Mouse (Mus musculus): Measurements from ENCODE around the gene Rnf31.

Rnf31 gene

DNA sequence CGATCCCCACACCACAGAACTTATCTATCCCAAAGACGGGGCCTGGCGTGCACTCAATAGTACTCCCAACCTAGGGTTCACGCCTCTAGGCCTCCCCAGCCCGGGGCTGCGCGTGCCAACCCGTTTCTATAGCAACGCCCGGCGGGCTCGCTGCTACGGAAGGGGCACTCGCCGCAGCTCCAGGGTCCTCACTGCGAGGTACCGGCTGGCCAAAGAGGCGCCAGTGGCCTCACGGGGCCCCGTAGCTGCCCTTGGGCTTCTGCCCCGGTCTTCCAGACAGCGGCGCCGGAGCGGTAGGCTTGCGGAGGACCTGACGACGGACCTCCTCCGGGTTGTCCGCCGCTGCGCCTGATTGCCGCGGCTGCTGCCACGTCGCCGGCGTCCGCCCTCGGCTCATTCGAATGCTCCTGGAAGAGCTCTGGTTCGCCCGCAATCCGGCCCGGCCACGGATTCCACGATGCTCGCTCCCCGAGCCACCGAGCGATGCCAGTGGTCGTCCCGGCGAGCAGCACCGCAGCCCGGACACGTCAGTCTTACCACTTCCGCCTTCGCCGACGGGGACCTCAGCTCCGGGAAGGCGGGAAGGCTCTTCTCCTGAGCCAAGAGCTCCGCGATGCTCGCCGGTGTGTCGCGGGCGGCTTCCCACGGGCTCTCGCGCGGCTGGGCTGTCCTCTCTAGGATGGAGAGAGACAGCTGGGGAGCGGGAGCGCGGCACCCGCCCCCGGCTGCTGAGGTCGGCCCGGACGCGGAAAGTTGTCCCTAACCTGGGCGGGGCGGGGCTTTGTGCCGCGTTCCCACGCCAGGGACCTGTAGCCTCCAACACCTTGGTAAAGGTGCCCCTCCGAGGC is 51.8 kb downstream of the Rnf31 start, which contains the start of gene Tm9sf1:
TSS of gene Tm9sf1 (minus strand) at position 747 of the 848 bp plus-strand sequence.
- in situ Hi-C loops (cut with MboI, MseI): no loop called here

DNA sequence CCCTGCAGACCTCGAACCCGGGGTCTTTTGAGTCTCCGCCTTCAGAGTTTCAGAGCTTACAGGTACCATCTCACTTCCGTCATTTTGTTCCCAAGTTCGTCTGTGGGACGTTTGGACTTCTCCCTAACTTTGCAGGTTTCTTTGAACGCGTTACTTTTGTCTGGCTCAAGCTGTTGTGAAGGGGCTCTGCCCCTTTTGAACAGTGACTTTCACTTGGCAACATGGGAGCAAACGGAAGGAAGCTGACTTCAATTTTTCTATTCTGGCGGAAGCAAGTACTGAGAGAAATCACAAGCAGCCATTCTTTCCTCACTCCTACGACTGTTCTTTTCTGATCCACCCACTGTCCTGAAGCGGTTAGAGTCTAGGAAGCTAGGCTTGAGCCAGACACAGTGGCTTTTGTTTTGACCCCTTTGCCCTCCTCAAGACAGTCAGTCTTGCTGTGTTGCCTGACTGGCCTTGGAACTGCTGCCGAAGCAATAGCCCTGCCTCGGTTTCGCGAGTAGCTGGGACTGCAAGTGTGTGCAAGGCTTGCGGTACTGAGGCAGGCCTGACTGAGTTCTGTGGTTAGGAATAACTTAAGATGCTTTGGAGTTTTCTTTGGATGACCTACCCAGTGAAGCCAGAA is 52.9 kb downstream of the Rnf31 start:
- in situ Hi-C loops (cut with MboI, MseI): no loop called here

DNA sequence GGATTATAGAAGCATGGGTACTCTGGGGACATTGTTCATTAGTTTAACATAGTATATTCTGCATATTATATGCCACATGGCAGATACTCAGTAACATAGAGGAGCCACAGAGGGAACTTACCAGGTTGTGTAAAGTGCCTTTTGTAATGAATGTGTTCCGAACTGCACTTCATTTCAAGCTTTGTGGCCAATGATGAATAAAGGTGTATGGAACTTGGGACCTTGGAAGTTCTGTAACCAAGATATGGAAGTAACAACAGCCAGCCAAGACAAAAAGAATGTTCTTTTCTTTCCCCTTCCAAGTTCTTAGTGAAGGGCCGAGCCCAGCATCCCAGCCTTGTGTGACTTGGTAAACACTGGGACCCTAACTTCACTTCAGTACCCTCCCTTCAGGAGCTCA is 58.4 kb downstream of the Rnf31 start, which contains the start of gene Tssk4:
TSS of gene Tssk4 (plus strand) at position 301 of the 400 bp plus-strand sequence.
- in situ Hi-C loops (cut with MboI, MseI): no loop called here

- in situ Hi-C loops (cut with MboI, MseI): no loop called here
These were observed 60.0 kb downstream of the Rnf31 start for GRCm38 (mm10) chr14:55651528-55651927.

Data from T-helper 2 cell (primary cell).